Mouse (Mus musculus) heart, embryonic 14.5 days (tissue): ENCODE measurements around the gene Gnb3. TPM values are rescaled to one million over a fixed set of nuclear protein-coding genes. Genes with fewer than 3 reads are reported as not detected.
A peak's percentile ranks its signal among the peaks of the same experiment; 100 is the strongest.

ENCODE experiments used
- ATAC-seq: fragments of 200-750 bp; cut with Nextera tagmentation; 2 replicates; pipeline ENCODE4 v1.8.0; 2017; ENCODE audit warnings: low read depth, moderate TSS enrichment; ENCODE audit not compliant: insufficient number of reproducible peaks, insufficient read depth, low FRiP score
- H3K27ac ChIP-seq, 2 experiments: fragments of 200-500 bp in 1 of 2; fragments of 300-500 bp in 1 of 2; sonication (generic) in 1 of 2; replicated peaks in 1 of 2; 2 replicates each; pipeline ENCODE4 v1.5.1; 2012 to 2014; ENCODE audit warnings: low read depth in 2 of 2, low read length in 2 of 2, control low read depth in 1 of 2, mild to moderate bottlenecking in 1 of 2, mixed read lengths in 1 of 2; ENCODE audit not compliant: control insufficient read depth in 1 of 2, insufficient read depth in 1 of 2
- H3K27me3 ChIP-seq: fragments of 300-500 bp; sonication (generic); 2 replicates; pipeline ENCODE4 v1.6.1; 2014; ENCODE audit warnings: mild to moderate bottlenecking, low read length, control low read depth; ENCODE audit not compliant: control insufficient read depth, insufficient read depth
- H3K36me3 ChIP-seq: fragments of 300-500 bp; sonication (generic); 2 replicates; pipeline ENCODE4 v1.6.1; 2014; ENCODE audit warnings: mild to moderate bottlenecking, control low read depth, low read length, mixed read lengths; ENCODE audit not compliant: control insufficient read depth, insufficient read depth
- H3K4me1 ChIP-seq, 2 experiments: fragments of 200-500 bp in 1 of 2; fragments of 300-500 bp in 1 of 2; sonication (generic) in 1 of 2; 2 replicates each; pipeline ENCODE4 v1.6.1; 2012 to 2014; ENCODE audit warnings: low read length in 2 of 2, control low read depth in 1 of 2, mixed read lengths in 1 of 2; ENCODE audit not compliant: control insufficient read depth in 2 of 2, insufficient read depth in 2 of 2
- H3K4me2 ChIP-seq: fragments of 300-500 bp; sonication (generic); 2 replicates; pipeline ENCODE4 v1.6.1; 2014; ENCODE audit warnings: mild to moderate bottlenecking, low read length
- H3K4me3 ChIP-seq, 2 experiments: fragments of 200-500 bp in 1 of 2; fragments of 300-500 bp in 1 of 2; sonication (generic) in 1 of 2; 2 replicates each; pipeline ENCODE4 v1.5.1; 2012 to 2014; ENCODE audit warnings: low read length in 2 of 2, mild to moderate bottlenecking in 2 of 2, control low read depth in 1 of 2, low read depth in 1 of 2, moderate library complexity in 1 of 2; ENCODE audit not compliant: control insufficient read depth in 1 of 2, insufficient read depth in 1 of 2
- H3K9ac ChIP-seq: fragments of 300-500 bp; sonication (generic); 2 replicates; pipeline ENCODE4 v1.6.1; 2014; ENCODE audit warnings: mild to moderate bottlenecking, low read length
- H3K9me3 ChIP-seq: fragments of 300-500 bp; sonication (generic); 2 replicates; pipeline ENCODE4 v1.6.1; 2016; ENCODE audit warnings: low read length, control low read depth; ENCODE audit not compliant: control insufficient read depth
- WGBS: fragments of 180-500 bp; shearing (Covaris S2); extraction: QIAGEN DNeasy Blood & Tissue Kit; methylation state at CpG from one replicate; pipeline ENCODE4 v1.1.7; 2014; 5-methylcytosine and 5-hydroxymethylcytosine counted together
- polyA plus RNA-seq: library from polyadenylated mRNA; unstranded; fragments of >200 nt; fragmentation: Nextera tagmentation; extraction: Ambion mirVana; gene quantifications from 2 replicates; pipeline ENCODE4 v1.2.1, GENCODE M21; 2014

Gnb3 gene
- polyA plus RNA-seq, 1 experiment from 2014 or later: 6.7 TPM

- peak; percentile 42 for ATAC-seq
- H3K27me3 ChIP-seq: no peaks in the 10 kb centered on the region
- H3K36me3 ChIP-seq: peaks cover 29% of the 10 kb centered on the region
- peak overlapping the region; percentile 92 to 96 for H3K27ac ChIP-seq
- no peaks in the 10 kb centered on the region for H3K9me3 ChIP-seq
- H3K4me3 ChIP-seq: peak overlapping the region; percentile 68 to 76
- peak overlapping the region; percentile 98 for H3K4me2 ChIP-seq
- H3K4me1 ChIP-seq: peaks cover 22 to 54% of the 10 kb centered on the region in 2 experiments
- under 1% methylated on average over 35 of the region's 35 CpGs for WGBS
- peak overlapping the region; percentile 91 for H3K9ac ChIP-seq
Observed at GRCm38 (mm10) chr6:124809052-124809774, 30.9 kb downstream of the Gnb3 start.

- no peaks in the 10 kb centered on the region for H3K9me3 ChIP-seq
- peak within 1 kb of the TSS; percentile 98 for H3K4me2 ChIP-seq
- H3K4me3 ChIP-seq: peak within 1 kb of the TSS; percentile 68 to 76
- peaks cover 21 to 53% of the 10 kb centered on the region in 2 experiments for H3K4me1 ChIP-seq
- peak; percentile 55 for ATAC-seq
- H3K27ac ChIP-seq: peak within 1 kb of the TSS; percentile 92 to 96
- peak within 1 kb of the TSS; percentile 91 for H3K9ac ChIP-seq
- peaks cover 29% of the 10 kb centered on the region for H3K36me3 ChIP-seq
- no peaks in the 10 kb centered on the region for H3K27me3 ChIP-seq
- 3% methylated on average over 29 of the region's 29 CpGs for WGBS
Observed at GRCm38 (mm10) chr6:124808358-124809012, 31.6 kb downstream of the Gnb3 start, which contains the start of gene Spsb2. Gene Spsb2 (plus strand): TSS chr6:124808661.

- Histone ChIP-seq H3K4me1 (peaks cover 21 to 53% of the 10 kb centered on the region in 2 experiments), H3K27ac (peak overlapping the region; percentile 92 to 96), H3K9ac (peak overlapping the region; percentile 91), H3K9me3 (no peaks in the 10 kb centered on the region), H3K36me3 (peaks cover 29% of the 10 kb centered on the region), H3K4me3 (peak overlapping the region in 1 of 2 experiments; percentile 68; a peak in 2 of 4 replicates), H3K4me2 (peak overlapping the region; percentile 98), H3K27me3 (no peaks in the 10 kb centered on the region)
- 62% methylated on average over 6 of the region's 6 CpGs for WGBS
- ATAC-seq: no peak
Observed at GRCm38 (mm10) chr6:124807986-124808357, 32.1 kb downstream of the Gnb3 start.

- Histone ChIP-seq H3K9me3 (no peaks in the 10 kb centered on the region), H3K27me3 (no peaks in the 10 kb centered on the region), H3K36me3 (peaks cover 26% of the 10 kb centered on the region), H3K9ac (peak overlapping the region; percentile 30; the same call in 1 of the 2 replicates), H3K27ac (peak overlapping the region; percentile 7 to 96; a peak in 2 of 4 replicates), H3K4me1 (peaks cover 20 to 49% of the 10 kb centered on the region in 2 experiments), H3K4me2 (peak overlapping the region; percentile 98; the same call in 1 of the 2 replicates), H3K4me3 (no peak overlapping the region)
- no peak for ATAC-seq
- 47% methylated on average over 4 of the region's 4 CpGs for WGBS
Observed at GRCm38 (mm10) chr6:124807366-124807765, 32.7 kb downstream of the Gnb3 start.

- H3K9ac ChIP-seq: peak overlapping the region; percentile 13
- H3K27me3 ChIP-seq: no peaks in the 10 kb centered on the region
- H3K4me1 ChIP-seq: peaks cover 14 to 42% of the 10 kb centered on the region in 2 experiments
- H3K4me2 ChIP-seq: peak overlapping the region; percentile 72
- 80% methylated on average over 7 of the region's 7 CpGs for WGBS
- H3K4me3 ChIP-seq: peak overlapping the region in 1 of 2 experiments; percentile 46; a peak in 2 of 4 replicates
- no peaks in the 10 kb centered on the region for H3K9me3 ChIP-seq
- H3K36me3 ChIP-seq: peaks cover 18% of the 10 kb centered on the region
- peak overlapping the region; percentile 61 to 90 for H3K27ac ChIP-seq
- no peak for ATAC-seq
Observed at GRCm38 (mm10) chr6:124806446-124807140, 33.5 kb downstream of the Gnb3 start.

GRCm38 (mm10) chr6:124805341-124806321 lies 34.4 kb downstream of the Gnb3 start:
- Histone ChIP-seq H3K4me1 (peaks cover 14 to 37% of the 10 kb centered on the region in 2 experiments), H3K9ac (peak overlapping the region; percentile 69), H3K9me3 (no peaks in the 10 kb centered on the region), H3K36me3 (peaks cover 8% of the 10 kb centered on the region), H3K27ac (peak overlapping the region; percentile 66 to 90), H3K4me3 (peak overlapping the region; percentile 45 to 46), H3K4me2 (peak overlapping the region; percentile 72), H3K27me3 (no peaks in the 10 kb centered on the region)
- ATAC-seq: peak; percentile 70
- WGBS: 1% methylated on average over 34 of the region's 34 CpGs
